Mouse (Mus musculus): ENCODE data around the gene Pias4. TPM values are rescaled to one million over a fixed set of nuclear protein-coding genes. Genes with fewer than 3 reads are reported as not detected.

Pias4 gene
- polyA plus RNA-seq (2017; shearing (Covaris generic)) = 10 to 100 TPM; 47.9 to 52.2 TPM

DNA sequence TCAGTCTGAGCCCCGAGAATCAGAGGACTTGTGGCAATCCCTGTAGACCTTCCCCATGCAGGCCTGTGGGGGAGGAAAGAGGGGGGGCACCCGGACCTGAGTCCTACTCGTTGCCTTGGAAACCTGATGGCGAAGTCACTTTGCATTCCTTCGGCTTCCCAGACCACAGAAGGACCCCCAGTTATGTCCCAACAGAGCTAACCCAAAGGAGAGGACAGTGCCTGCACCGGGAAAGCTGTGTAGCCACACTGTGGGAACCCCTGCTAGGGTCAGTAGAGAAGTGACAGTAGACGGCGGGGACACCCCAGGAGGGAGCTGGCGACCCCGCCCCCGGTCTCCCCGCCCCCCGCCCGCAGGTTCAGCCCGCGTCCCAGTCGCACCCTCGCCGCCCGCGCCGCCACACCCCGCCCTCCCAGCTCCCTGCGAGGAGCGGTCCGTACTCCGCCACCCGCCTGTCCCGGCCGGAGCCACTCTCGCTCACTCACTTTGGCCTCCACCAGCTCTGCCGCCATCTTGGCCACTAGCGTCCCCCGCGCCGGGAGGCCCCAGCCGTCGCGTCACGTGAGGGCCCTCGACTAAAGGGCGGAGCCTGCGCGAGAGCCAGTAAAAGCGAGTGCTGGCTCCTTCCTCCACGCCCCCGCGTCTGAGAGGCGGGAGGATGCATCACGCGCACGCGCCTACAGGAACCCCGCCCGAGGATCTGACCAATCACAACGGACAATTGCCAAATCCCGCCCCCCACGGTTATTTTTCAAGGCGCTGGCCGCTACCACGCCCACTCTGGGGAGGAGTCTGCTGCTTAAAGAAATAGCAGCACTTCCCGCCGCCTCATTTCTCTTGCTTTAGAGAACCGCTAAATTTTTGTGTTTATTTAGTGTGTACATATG, at the start of gene Pias4:
TSS of gene Pias4 (minus strand) at position 724 of the 887 bp plus-strand sequence.

DNA sequence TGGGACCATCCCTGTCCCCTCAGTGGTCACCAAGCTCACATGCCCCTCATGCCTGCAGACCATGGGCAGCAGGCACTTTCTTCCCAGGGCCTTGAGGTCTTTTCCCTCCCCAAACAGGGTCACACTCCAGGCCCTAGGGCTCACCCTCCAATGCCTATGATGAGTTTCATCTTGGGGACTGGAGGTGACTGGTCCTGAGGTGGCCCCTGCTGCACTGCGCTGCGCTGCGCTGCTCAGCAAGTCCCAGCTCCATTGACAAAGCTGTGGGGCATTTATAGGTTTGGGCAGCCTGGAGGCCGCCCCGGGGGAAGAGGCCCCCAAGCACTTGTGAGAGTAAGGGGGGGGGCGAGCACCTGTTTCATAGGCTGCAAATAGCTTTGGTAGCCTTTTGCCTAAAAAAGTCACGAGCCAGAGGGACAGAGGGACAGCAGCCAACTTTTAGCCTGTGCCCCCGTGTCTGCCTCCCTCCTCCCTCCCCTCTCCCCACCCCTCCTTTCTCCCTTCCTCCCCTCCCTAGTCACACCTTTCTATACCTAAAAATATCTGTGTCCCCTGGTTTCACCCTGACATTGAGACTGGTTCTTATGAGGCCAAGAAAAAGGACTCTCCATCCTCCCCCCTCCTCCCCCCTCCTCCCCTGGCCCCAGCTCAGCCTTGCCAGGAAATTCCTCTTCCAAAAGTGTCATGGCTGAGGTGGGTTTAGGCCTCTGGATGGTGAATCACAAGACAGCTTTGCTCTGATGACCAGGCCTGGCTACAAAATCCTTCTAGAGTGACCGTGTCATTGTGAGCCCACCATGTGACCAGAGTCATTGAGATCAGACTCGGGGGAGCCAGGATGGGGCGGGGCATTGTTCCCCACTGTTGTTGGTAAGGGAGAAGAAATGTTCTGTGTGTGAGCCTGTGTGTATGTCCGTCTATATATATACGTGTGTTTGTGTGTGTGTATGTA, 34.4 kb upstream of the Pias4 start, which contains the start of gene Nmrk2:
TSS of gene Nmrk2 (minus strand) at position 245 of the 952 bp plus-strand sequence.

DNA sequence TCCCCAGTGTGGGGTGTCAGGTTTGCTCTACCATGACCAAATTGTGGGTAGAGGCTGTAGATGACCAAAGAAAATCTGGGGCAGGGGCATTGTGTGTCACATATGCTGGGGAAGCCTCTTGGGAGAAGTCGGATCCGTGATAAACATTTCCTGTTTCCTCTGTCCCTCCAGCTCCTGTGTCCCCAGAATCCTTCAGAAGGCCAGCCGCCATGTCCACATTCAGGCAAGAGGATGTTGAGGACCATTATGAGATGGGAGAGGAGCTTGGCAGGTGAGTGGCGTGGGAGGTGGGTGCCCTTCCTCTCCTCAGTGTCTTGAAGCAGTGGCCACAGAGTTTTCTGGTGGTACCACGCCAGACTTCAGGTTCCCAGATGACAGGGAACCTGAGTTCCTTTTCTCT, 16.1 kb upstream of the Pias4 start, which contains the start of gene 4930442H23Rik:
TSS of gene 4930442H23Rik (minus strand) at position 45 of the 400 bp plus-strand sequence.

DNA sequence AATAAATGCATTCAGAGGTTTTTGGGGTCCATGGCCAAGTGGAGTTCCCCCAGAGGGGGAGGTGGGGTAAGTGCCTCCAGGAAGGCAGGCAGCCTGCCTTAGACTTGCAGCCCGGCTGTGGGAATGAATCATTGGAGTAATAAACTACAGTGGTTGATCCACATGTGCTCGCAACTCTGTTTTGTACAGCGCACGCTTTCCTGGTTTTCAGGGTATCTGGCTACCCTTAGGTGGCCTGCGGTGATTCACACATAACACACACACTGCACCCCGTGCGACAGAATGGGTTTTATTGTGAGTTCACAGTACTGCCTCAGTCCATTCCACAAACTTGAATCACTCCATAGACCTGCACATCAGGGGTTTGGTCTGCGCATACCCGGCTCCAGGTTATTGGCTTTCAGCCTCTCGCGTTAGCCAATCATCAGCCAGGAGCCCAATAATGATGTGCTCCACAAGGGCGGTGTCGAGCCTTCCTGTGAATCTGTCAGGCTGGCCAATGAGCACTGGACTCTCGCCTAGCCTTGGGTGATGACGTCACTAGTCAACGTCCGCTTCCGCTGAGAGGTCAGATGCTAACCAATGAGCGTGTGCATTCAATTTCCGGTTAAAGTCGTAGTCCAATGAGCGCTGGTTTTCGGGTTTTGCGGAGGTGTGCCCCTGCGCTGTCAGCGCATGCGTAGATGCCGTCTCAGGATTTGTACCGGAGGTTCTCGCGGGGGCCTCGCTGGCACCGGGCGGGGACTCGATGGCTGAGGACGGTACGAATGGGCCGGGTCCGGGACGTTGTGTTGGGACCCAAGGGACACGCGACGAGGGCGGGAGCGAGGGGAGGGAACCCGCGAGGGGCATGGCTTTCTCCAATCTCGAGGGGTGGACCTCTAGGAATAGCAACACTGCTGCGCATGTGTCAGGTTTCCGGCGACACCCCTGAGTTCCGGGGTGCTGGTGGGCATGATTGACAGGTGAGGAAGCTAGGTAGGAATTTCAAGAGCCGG, 14.9 kb upstream of the Pias4 start, which contains the start of gene Dapk3:
TSS of gene Dapk3 (plus strand) at position 670 of the 998 bp plus-strand sequence.

DNA sequence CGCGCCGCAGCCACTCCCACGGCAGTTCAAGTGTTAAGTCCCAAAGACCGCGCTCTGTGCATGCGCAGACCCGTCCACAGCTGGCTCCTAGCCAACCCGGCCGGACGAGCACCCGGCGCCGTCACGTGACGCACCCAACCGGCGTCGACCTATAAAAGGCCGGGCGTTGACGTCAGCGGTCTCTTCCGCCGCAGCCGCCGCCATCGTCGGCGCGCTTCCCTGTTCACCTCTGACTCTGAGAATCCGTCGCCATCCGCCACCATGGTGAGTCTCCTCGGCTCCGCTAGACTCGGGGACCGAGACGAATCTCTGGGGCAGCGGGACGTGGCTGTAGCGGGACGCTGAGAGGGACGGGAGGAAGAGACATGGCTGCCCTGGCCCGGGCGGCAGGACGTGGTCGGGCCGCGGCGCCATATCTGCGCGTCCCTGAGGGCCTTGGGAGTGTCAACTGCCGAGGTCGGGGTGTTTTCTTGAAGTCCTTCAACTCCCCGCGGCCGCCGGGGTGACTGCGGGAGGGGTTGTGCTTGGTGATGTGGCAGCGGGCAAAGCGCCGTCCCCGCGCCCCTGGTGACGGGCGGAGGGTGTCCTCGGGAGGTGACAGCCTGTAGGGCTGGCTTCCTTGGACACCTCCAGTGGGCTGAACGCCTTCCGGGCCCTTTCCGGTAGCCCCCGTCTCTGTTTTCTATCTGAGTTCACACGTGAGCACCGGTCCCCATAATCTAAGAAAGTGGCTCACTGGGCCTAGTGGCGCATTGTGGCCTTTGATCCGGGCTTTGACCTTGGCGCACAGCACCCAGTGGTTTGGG, 8.9 kb upstream of the Pias4 start, which contains the start of gene Eef2:
TSS of gene Eef2 (plus strand) at position 166 of the 806 bp plus-strand sequence.

DNA sequence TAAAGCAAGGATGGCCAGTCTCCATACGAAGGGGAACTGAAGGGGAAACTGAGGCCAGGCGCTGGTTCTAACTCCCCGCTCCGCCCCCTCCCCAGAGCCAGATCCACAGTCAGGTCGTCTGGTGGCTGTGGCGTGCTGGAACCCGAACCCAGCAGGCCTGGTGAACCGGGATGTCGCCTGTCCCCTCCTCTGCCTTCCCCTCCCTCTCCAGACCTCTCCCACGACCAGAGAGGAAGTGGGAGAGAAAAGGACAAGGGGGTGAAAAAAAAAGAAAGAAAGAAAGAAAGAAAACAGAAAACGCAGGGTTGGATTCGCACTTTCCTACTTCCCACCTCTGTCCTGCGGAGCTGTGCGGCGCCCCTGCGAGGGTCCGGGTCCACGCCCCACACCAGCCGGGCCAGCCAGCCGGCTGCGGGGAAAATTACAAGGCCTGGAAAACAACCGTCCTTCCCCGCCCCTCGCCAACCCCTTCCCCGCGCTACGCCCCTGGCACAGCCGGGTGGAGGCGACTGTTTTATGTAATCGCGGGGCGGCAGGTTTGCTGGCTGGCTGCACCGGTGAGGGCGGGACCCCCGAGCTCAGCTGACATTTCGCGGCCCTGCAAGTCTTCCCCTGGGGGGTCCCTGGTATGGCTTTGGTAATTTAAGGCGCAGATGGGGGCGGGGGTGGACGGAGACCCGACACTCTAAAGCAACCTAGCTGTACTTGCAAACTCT, 32.6 kb downstream of the Pias4 start, which contains the start of gene Zbtb7a:
TSS of gene Zbtb7a (plus strand) at position 255 of the 716 bp plus-strand sequence.

DNA sequence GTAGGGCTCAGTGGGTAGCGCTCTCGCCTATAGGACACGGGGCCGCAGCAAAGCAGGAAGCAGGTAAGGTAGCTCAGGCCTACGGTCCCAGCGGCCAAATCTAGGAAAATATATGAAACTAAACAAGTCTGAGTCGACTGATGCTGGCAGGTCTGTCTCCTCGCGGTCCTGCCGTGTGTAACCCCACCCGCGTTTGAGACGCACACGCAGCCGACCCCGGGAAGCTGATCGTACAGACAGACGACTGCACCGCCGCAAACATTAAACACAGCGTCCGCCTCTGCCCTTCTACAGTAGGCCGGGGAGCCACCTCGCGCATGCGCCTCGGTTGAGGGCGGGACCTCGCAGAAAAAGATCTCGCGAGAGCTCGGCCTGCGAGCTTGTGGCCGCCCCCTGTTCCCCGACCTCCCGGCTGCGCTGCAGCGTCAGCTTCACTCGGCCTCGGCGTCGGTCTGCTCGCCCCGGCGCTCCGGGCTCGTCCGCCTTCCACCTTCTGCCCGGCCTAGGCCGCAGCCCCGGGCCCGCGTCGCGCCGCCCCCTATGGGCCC, 62.1 kb downstream of the Pias4 start, which contains the start of gene Map2k2:
TSS of gene Map2k2 (plus strand) at position 351 of the 548 bp plus-strand sequence.

Other genes with a start within 250 kb of the Pias4 start
- 10 to 100 TPM; 17.1 to 18.9 TPM for gene Lmnb2, start 249.7 kb downstream of the Pias4 start, polyA plus RNA-seq (2017; shearing (Covaris generic))
- gene Gadd45b, start 237.8 kb downstream of the Pias4 start, polyA plus RNA-seq (2017; shearing (Covaris generic)) = 10 to 100 TPM; 36.4 to 91.4 TPM
- under 1 TPM in 1 of 2 experiments, not detected in 1; 0.66 TPM for gene Gng7, start 153.0 kb downstream of the Pias4 start, polyA plus RNA-seq (2017; shearing (Covaris generic))
- 1 to 10 TPM in 1 of 2 experiments, under 1 TPM in 1; 0.36 to 2.3 TPM for gene Diras1, start 142.3 kb downstream of the Pias4 start, polyA plus RNA-seq (2017; shearing (Covaris generic))
- 10 to 100 TPM; 13.2 to 17.6 TPM for gene Slc39a3, start 130.5 kb downstream of the Pias4 start, polyA plus RNA-seq (2017; shearing (Covaris generic))
- 100 to 1,000 TPM; 101 to 111 TPM for gene Sgta, start 107.7 kb downstream of the Pias4 start, polyA plus RNA-seq (2017; shearing (Covaris generic))
- 1 to 10 TPM; 8.4 to 9.8 TPM for gene Thop1, start 97.9 kb downstream of the Pias4 start, polyA plus RNA-seq (2017; shearing (Covaris generic))
- gene Creb3l3, start 69.0 kb downstream of the Pias4 start, polyA plus RNA-seq (2017; shearing (Covaris generic)) = 1 to 10 TPM in 1 of 2 experiments, not detected in 1; 3.7 TPM
- 100 to 1,000 TPM; 173 to 181 TPM for gene Map2k2, start 62.0 kb downstream of the Pias4 start, polyA plus RNA-seq (2017; shearing (Covaris generic))
- gene Zbtb7a, start 32.7 kb downstream of the Pias4 start, polyA plus RNA-seq (2017; shearing (Covaris generic)) = 10 to 100 TPM; 80.7 to 89.3 TPM
- 100 to 1,000 TPM; 560 to 709 TPM for gene Eef2, start 8.7 kb upstream of the Pias4 start, polyA plus RNA-seq (2017; shearing (Covaris generic))
- 100 to 1,000 TPM in 1 of 2 experiments, 10 to 100 TPM in 1; 79.0 to 108 TPM for gene Dapk3, start 15.1 kb upstream of the Pias4 start, polyA plus RNA-seq (2017; shearing (Covaris generic))
- gene 4930442H23Rik, start 15.9 kb upstream of the Pias4 start, polyA plus RNA-seq (2017; shearing (Covaris generic)) = under 1 TPM in 1 of 2 experiments, not detected in 1; 0.19 TPM
- gene Nmrk2, start 34.1 kb upstream of the Pias4 start, polyA plus RNA-seq (2017; shearing (Covaris generic)) = 1 to 10 TPM in 1 of 2 experiments, under 1 TPM in 1; 0.34 to 3.1 TPM
- 1 to 10 TPM; 1.6 to 5.6 TPM for gene Atcay, start 62.9 kb upstream of the Pias4 start, polyA plus RNA-seq (2017; shearing (Covaris generic))
- gene Zfr2, start 65.2 kb upstream of the Pias4 start, polyA plus RNA-seq (2017; shearing (Covaris generic)) = 1 to 10 TPM; 7.6 TPM
- gene Matk, start 85.0 kb upstream of the Pias4 start, polyA plus RNA-seq (2017; shearing (Covaris generic)) = 100 to 1,000 TPM in 1 of 2 experiments, 10 to 100 TPM in 1; 57.1 to 143 TPM
- 10 to 100 TPM; 81.0 to 96.1 TPM for gene Mrpl54, start 99.0 kb upstream of the Pias4 start, polyA plus RNA-seq (2017; shearing (Covaris generic))
- 10 to 100 TPM; 42.7 to 44.7 TPM for gene Apba3, start 99.0 kb upstream of the Pias4 start, polyA plus RNA-seq (2017; shearing (Covaris generic))
- gene Tjp3, start 123.7 kb upstream of the Pias4 start, polyA plus RNA-seq (2017; shearing (Covaris generic)) = 10 to 100 TPM; 19.3 to 24.9 TPM
- 10 to 100 TPM; 83.6 to 95.1 TPM for gene Pip5k1c, start 125.0 kb upstream of the Pias4 start, polyA plus RNA-seq (2017; shearing (Covaris generic))
- gene Cactin, start 153.2 kb upstream of the Pias4 start, polyA plus RNA-seq (2017; shearing (Covaris generic)) = 10 to 100 TPM; 61.4 to 82.7 TPM
- gene Tbxa2r, start 160.8 kb upstream of the Pias4 start, polyA plus RNA-seq (2017; shearing (Covaris generic)) = 10 to 100 TPM; 63.1 to 66.4 TPM
- gene Gipc3, start 175.3 kb upstream of the Pias4 start, polyA plus RNA-seq (2017; shearing (Covaris generic)) = under 1 TPM in 1 of 2 experiments, not detected in 1; 0.49 TPM
- gene Hmg20b, start 182.6 kb upstream of the Pias4 start, polyA plus RNA-seq (2017; shearing (Covaris generic)) = 10 to 100 TPM; 35.3 to 47.8 TPM
- 1 to 10 TPM; 4.9 to 7.1 TPM for gene Mfsd12, start 189.6 kb upstream of the Pias4 start, polyA plus RNA-seq (2017; shearing (Covaris generic))
- gene 4930404N11Rik, start 197.9 kb upstream of the Pias4 start, polyA plus RNA-seq (2017; shearing (Covaris generic)) = 1 to 10 TPM; 1.7 to 4.3 TPM
- 10 to 100 TPM; 62.2 to 65.0 TPM for gene Fzr1, start 210.6 kb upstream of the Pias4 start, polyA plus RNA-seq (2017; shearing (Covaris generic))
- 10 to 100 TPM; 30.8 to 32.1 TPM for gene Dohh, start 216.5 kb upstream of the Pias4 start, polyA plus RNA-seq (2017; shearing (Covaris generic))
- gene Gm48551, start 216.5 kb upstream of the Pias4 start, polyA plus RNA-seq (2017; shearing (Covaris generic)) = 1 to 10 TPM; 2.6 to 5.0 TPM
- 1 to 10 TPM in 1 of 2 experiments, under 1 TPM in 1; 0.57 to 1.1 TPM for gene Gm48552, start 221.1 kb upstream of the Pias4 start, polyA plus RNA-seq (2017; shearing (Covaris generic))
- 1 to 10 TPM in 1 of 2 experiments, not detected in 1; 5.5 TPM for gene Smim24, start 225.1 kb upstream of the Pias4 start, polyA plus RNA-seq (2017; shearing (Covaris generic))